Mouse (Mus musculus): Measurements from ENCODE around the gene Prr30.

- no peak for TF ChIP-seq CTCF (IDR thresholded peaks at IDR 0.05; ENCODE audit: borderline replicate concordance, control insufficient read depth, extremely low read depth, insufficient read depth, low read length, poor library complexity)
- TF ChIP-seq POLR2A (IDR thresholded peaks at IDR 0.05; ENCODE audit: control insufficient read depth, extremely low read depth, insufficient read depth, low read length, poor library complexity): no peak
Measured at GRCm38 (mm10) chr14:101245706-101246105, 45.6 kb upstream of the Prr30 start.

Measured in thymus, adult 2 months (tissue).